In the genomic region with DNA sequence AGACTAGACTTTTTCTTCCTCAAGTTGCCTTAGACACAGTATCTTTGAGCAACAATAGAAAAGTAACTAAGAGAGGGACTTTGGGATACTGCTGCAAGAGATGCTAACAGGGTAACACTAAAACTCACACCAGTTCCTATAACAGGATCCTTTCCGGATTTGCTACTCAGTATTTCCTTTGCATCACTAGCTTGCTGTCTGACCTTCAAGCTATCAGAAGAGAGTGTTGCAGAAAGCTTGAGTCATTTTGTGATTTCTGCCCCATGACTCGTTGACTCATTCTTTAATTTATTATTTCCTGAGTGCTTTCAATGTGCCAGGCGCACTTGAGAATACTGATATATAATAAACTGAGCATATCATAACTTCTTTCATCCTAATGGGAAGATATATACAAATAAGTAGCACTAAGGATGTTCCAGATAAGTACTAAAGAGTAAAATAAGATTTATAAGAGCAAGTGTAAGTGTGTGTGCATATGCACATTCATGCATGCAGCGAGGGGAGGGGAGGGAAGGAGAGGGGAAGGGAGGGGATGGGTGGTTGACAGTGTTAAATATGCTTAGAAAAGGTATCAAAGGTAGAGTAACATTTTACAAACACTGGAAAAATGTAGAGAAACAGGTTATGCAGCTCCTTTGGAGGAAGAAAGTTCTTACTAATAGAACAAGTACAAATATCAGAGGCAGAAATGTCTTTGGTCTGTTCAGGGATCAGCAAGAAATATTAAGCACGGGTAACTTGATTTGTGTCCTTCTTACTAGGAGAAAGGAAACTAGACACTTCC, we compare ENCODE assay signal across 24 mouse cellular contexts. TPM values are rescaled to one million over a fixed set of nuclear protein-coding genes. Genes with fewer than 3 reads are reported as not detected.
DNase-seq lines count a peak whose midpoint lies in the region; ATAC-seq lines count a peak whose summit lies in the region.
"Had no signal": no experiment of that assay in that cellular context is flagged by ENCODE, and none has a peak within 500 bp of the region (broad histone marks: within the 10 kb centered on the region; RNA-seq: fewer than 3 reads in every experiment).

No protein-coding gene starts in this region.

- no peak for DNase-seq in lung, postnatal 10 days
- DNase-seq in 416B (ENCODE audit: low read depth) = peak; percentile 19
- peak; percentile 28 for DNase-seq in MN1 (ENCODE audit: low spot score)
- DNase-seq: adrenal gland, postnatal 10 days; cerebellum, adult 18-20 months; cerebellum, postnatal 10 days; gastrocnemius, postnatal 14 days; kidney, adult 18-20 months; kidney, postnatal 25 days; liver, postnatal 0 days; right cerebral cortex, postnatal 25 days; thymus, postnatal 4 days had no signal

- H3K9ac ChIP-seq in lung, embryonic 15.5 days = no peak overlapping the region
- H3K9ac ChIP-seq in stomach, embryonic 16.5 days (ENCODE audit: low read length) = no peak overlapping the region
- H3K9ac ChIP-seq: embryonic facial prominence, embryonic 15.5 days; forebrain, embryonic 13.5 days; kidney, embryonic 15.5 days; limb, embryonic 13.5 days; liver, embryonic 12.5 days; liver, postnatal 0 days; midbrain, embryonic 15.5 days had no signal

- H3K9me3 ChIP-seq in lung, embryonic 15.5 days = no peaks in the 10 kb centered on the region
- no peaks in the 10 kb centered on the region for H3K9me3 ChIP-seq in stomach, embryonic 16.5 days (replicated peaks; ENCODE audit: control insufficient read depth, low read length)
- H3K9me3 ChIP-seq: embryonic facial prominence, embryonic 15.5 days; forebrain, embryonic 13.5 days; kidney, embryonic 15.5 days; limb, embryonic 13.5 days; liver, embryonic 12.5 days; midbrain, embryonic 15.5 days had no signal

- 50% methylated on average over 5 of the region's 5 CpGs for WGBS in lung, embryonic 15.5 days
- WGBS in stomach, embryonic 16.5 days = 50% methylated on average over 5 of the region's 5 CpGs

- no peaks in the 10 kb centered on the region for H3K27me3 ChIP-seq in lung, embryonic 15.5 days
- H3K27me3 ChIP-seq in stomach, embryonic 16.5 days (ENCODE audit: control insufficient read depth, insufficient read depth, low read length) = no peaks in the 10 kb centered on the region
- H3K27me3 ChIP-seq: embryonic facial prominence, embryonic 15.5 days; forebrain, embryonic 13.5 days; kidney, embryonic 15.5 days; limb, embryonic 13.5 days; liver, embryonic 12.5 days; midbrain, embryonic 15.5 days had no signal

- H3K36me3 ChIP-seq in lung, embryonic 15.5 days = no peaks in the 10 kb centered on the region
- H3K36me3 ChIP-seq in stomach, embryonic 16.5 days (ENCODE audit: control insufficient read depth, insufficient read depth, low read length) = no peaks in the 10 kb centered on the region
- H3K36me3 ChIP-seq: embryonic facial prominence, embryonic 15.5 days; kidney, embryonic 15.5 days; limb, embryonic 13.5 days; liver, embryonic 12.5 days; midbrain, embryonic 15.5 days had no signal

- ATAC-seq in lung, embryonic 15.5 days (ENCODE audit: borderline replicate concordance, extremely low read depth, low FRiP score, low TSS enrichment) = no peak
- peak; percentile 56; the same call in 1 of the 2 replicates for ATAC-seq in stomach, embryonic 16.5 days (ENCODE audit: insufficient read depth, low FRiP score)
- ATAC-seq in cerebellum, adult (ENCODE audit: insufficient number of reproducible peaks, low FRiP score, low TSS enrichment) = no peak
- ATAC-seq: activated CD4-positive, CD25-positive, alpha-beta regulatory T cell, adult 4 months; forebrain, embryonic 13.5 days; hindbrain, embryonic 16.5 days; liver, embryonic 12.5 days; liver, postnatal 0 days; midbrain, embryonic 15.5 days had no signal

- no peaks in the 10 kb centered on the region for H3K4me1 ChIP-seq in lung, embryonic 15.5 days
- H3K4me1 ChIP-seq in stomach, embryonic 16.5 days (ENCODE audit: control insufficient read depth, insufficient read depth, low read length) = no peaks in the 10 kb centered on the region
- H3K4me1 ChIP-seq: embryonic facial prominence, embryonic 15.5 days; forebrain, embryonic 13.5 days; kidney, embryonic 15.5 days; limb, embryonic 13.5 days; liver, embryonic 12.5 days; midbrain, embryonic 15.5 days had no signal

- no peak overlapping the region for H3K4me3 ChIP-seq in lung, embryonic 15.5 days
- H3K4me3 ChIP-seq in stomach, embryonic 16.5 days (replicated peaks; ENCODE audit: low read length) = no peak overlapping the region
- H3K4me3 ChIP-seq: embryonic facial prominence, embryonic 15.5 days; forebrain, embryonic 13.5 days; kidney, embryonic 15.5 days; layer of hippocampus, adult 2 months; limb, embryonic 13.5 days; liver, embryonic 12.5 days; midbrain, embryonic 15.5 days had no signal

- peak overlapping the region; percentile 25; the same call in 1 of the 2 replicates for H3K27ac ChIP-seq in lung, embryonic 15.5 days
- H3K27ac ChIP-seq in stomach, embryonic 16.5 days (ENCODE audit: low read length) = peak overlapping the region; percentile 46; the same call in 1 of the 2 replicates
- H3K27ac ChIP-seq: embryonic facial prominence, embryonic 15.5 days; forebrain, embryonic 13.5 days; kidney, embryonic 15.5 days; layer of hippocampus, adult 2 months; limb, embryonic 13.5 days; liver, embryonic 12.5 days; midbrain, embryonic 15.5 days had no signal

- no peak overlapping the region for H3K4me2 ChIP-seq in lung, embryonic 15.5 days
- H3K4me2 ChIP-seq in stomach, embryonic 16.5 days (ENCODE audit: low read depth, low read length) = no peak overlapping the region
- H3K4me2 ChIP-seq: embryonic facial prominence, embryonic 15.5 days; forebrain, embryonic 13.5 days; kidney, embryonic 15.5 days; limb, embryonic 13.5 days; liver, embryonic 12.5 days; midbrain, embryonic 15.5 days had no signal

RNA-seq across cellular contexts. Expression of a gene that starts 44.2 kb away (rescaled TPM):
- polyA plus RNA-seq in lung, embryonic 15.5 days (2015; fragmentation: Nextera tagmentation; extraction: Ambion mirVana) = 32.8 and 39.3 TPM in 2 replicates
- 16.7 and 20.3 TPM in 2 replicates for polyA plus RNA-seq in stomach, embryonic 16.5 days (2015; fragmentation: Nextera tagmentation; extraction: Ambion mirVana)
